Mouse (Mus musculus) cerebellum, postnatal 14 days (tissue): ENCODE results near the gene Sap30l.
"Not testable (repeated sequence)": the region's sequence is repeated elsewhere in the genome, so short reads cannot be mapped to it uniquely, and the experiment has no call there.

ENCODE experiments used
- DNase-seq, 2 experiments: peaks; one replicate each; pipeline ENCODE4 v3.0.0; 2021; ENCODE audit warnings: mixed read lengths in 2 of 2

The Sap30l gene

GRCm38 (mm10) chr11:57832552-57833201 lies 31.2 kb downstream of the Sap30l start, which contains the start of gene Hand1:
Hand1 (minus strand) TSS chr11:57832818.
- no peak for DNase-seq

- DNase-seq, result no peak
Observed at GRCm38 (mm10) chr11:57833296-57833977, 32.0 kb downstream of the Sap30l start.

GRCm38 (mm10) chr11:57834031-57834430 lies 32.6 kb downstream of the Sap30l start:
- no peak for DNase-seq

GRCm38 (mm10) chr11:57835331-57835730 lies 33.9 kb downstream of the Sap30l start:
- no peak for DNase-seq

- no peak for DNase-seq
Observed at GRCm38 (mm10) chr11:57835931-57836330, 34.5 kb downstream of the Sap30l start.

GRCm38 (mm10) chr11:57836401-57836800 lies 35.0 kb downstream of the Sap30l start:
- DNase-seq, result no peak

GRCm38 (mm10) chr11:57836872-57837680 lies 35.6 kb downstream of the Sap30l start:
- DNase-seq, result no peak

GRCm38 (mm10) chr11:57837861-57838680 lies 36.6 kb downstream of the Sap30l start:
- DNase-seq, result no peak

GRCm38 (mm10) chr11:57840986-57841385 lies 39.5 kb downstream of the Sap30l start:
- no peak for DNase-seq

GRCm38 (mm10) chr11:57841391-57841790 lies 40.0 kb downstream of the Sap30l start:
- no peak for DNase-seq

GRCm38 (mm10) chr11:57846421-57847363 lies 45.3 kb downstream of the Sap30l start:
- DNase-seq, result not testable (repeated sequence)

- no peak for DNase-seq
Observed at GRCm38 (mm10) chr11:57847396-57847795, 46.0 kb downstream of the Sap30l start.

GRCm38 (mm10) chr11:57850298-57850697 lies 48.9 kb downstream of the Sap30l start:
- no peak for DNase-seq

GRCm38 (mm10) chr11:57850931-57851330 lies 49.5 kb downstream of the Sap30l start:
- DNase-seq, result no peak

GRCm38 (mm10) chr11:57853571-57853970 lies 52.1 kb downstream of the Sap30l start:
- no peak for DNase-seq

- DNase-seq, result no peak
Observed at GRCm38 (mm10) chr11:57857709-57858108, 56.3 kb downstream of the Sap30l start.
